Mouse (Mus musculus) MEL (cell line): Measurements from ENCODE around the gene Zfp654. TPM values are rescaled to one million over a fixed set of nuclear protein-coding genes. Genes with fewer than 3 reads are reported as not detected.
A peak's percentile ranks its signal among the peaks of the same experiment; 100 is the strongest.

ENCODE experiments used
- DNase-seq: peaks from one replicate; pipeline ENCODE4 v3.0.0; 2011; ENCODE audit warnings: low read depth, low spot score
- H3K27ac ChIP-seq: 2 replicates; pipeline ENCODE4 v1.5.1; 2012; ENCODE audit warnings: low read depth, mild to moderate bottlenecking, control low read depth, low read length, moderate library complexity; ENCODE audit not compliant: control insufficient read depth
- H3K27me3 ChIP-seq, 2 experiments: fragments of 150-350 bp in 1 of 2; sonication (generic) in 1 of 2; 2 replicates each; pipeline ENCODE4 v1.6.1; 2012; ENCODE audit warnings: low read length in 2 of 2, mild to moderate bottlenecking in 2 of 2, improper control_type of control experiment in 1 of 2, moderate library complexity in 1 of 2; ENCODE audit not compliant: insufficient read depth in 2 of 2, control insufficient read depth in 1 of 2
- H3K36me3 ChIP-seq, 2 experiments: 2 replicates each; pipeline ENCODE4 v1.6.1; 2012 to 2014; ENCODE audit warnings: low read length in 2 of 2, improper control_type of control experiment in 1 of 2, inconsistent platforms in 1 of 2, mild to moderate bottlenecking in 1 of 2; ENCODE audit not compliant: insufficient read depth in 2 of 2, control insufficient read depth in 1 of 2
- H3K4me1 ChIP-seq, 2 experiments: fragments of 150-350 bp in 1 of 2; sonication (generic) in 1 of 2; 2 replicates each; pipeline ENCODE4 v1.6.1; 2012; ENCODE audit warnings: low read length in 2 of 2, improper control_type of control experiment in 1 of 2, mild to moderate bottlenecking in 1 of 2; ENCODE audit not compliant: insufficient read depth in 2 of 2, control insufficient read depth in 1 of 2
- H3K4me3 ChIP-seq, 2 experiments: fragments of 150-350 bp in 1 of 2; sonication (generic) in 1 of 2; 2 replicates each; pipeline ENCODE4 v1.5.1; 2012; ENCODE audit warnings: low read depth in 2 of 2, low read length in 2 of 2, mild to moderate bottlenecking in 2 of 2, moderate library complexity in 2 of 2, control low read depth in 1 of 2, improper control_type of control experiment in 1 of 2; ENCODE audit not compliant: control insufficient read depth in 1 of 2, insufficient read depth in 1 of 2
- H3K79me2 ChIP-seq: 2 replicates; pipeline ENCODE4 v1.6.1; 2012; ENCODE audit warnings: mild to moderate bottlenecking, low read length, moderate library complexity; ENCODE audit not compliant: control insufficient read depth, poor library complexity, insufficient read depth
- H3K9ac ChIP-seq: 2 replicates; pipeline ENCODE4 v1.6.1; 2012; ENCODE audit warnings: low read depth, mild to moderate bottlenecking, control low read depth, low read length, moderate library complexity; ENCODE audit not compliant: control insufficient read depth, poor library complexity, severe bottlenecking
- H3K9me3 ChIP-seq: fragments of 150-350 bp; sonication (generic); replicated peaks from 2 replicates; pipeline ENCODE4 v1.6.1; 2012; ENCODE audit warnings: mild to moderate bottlenecking, low read length, improper control_type of control experiment, moderate library complexity; ENCODE audit not compliant: insufficient read depth
- CHD1 ChIP-seq: IDR thresholded peaks from 2 replicates; pipeline ENCODE4 v1.6.1; 2012; ENCODE audit warnings: low read depth, mild to moderate bottlenecking, inconsistent platforms, low read length, improper control_type of control experiment
- CHD2 ChIP-seq: IDR thresholded peaks from 2 replicates; pipeline ENCODE4 v1.6.1; 2011; ENCODE audit warnings: low read length, improper control_type of control experiment
- CTCF ChIP-seq, 3 experiments: IDR thresholded peaks in 2 of 3; conservative IDR thresholded peaks in 1 of 3; 2 replicates each; pipeline ENCODE4 v1.5.1; 2011 to 2012; ENCODE audit warnings: low read length in 3 of 3, low read depth in 2 of 3, mild to moderate bottlenecking in 2 of 3, improper control_type of control experiment in 1 of 3, inconsistent platforms in 1 of 3, mixed read lengths in 1 of 3, moderate library complexity in 1 of 3; ENCODE audit not compliant: control insufficient read depth in 1 of 3, insufficient read depth in 1 of 3, poor library complexity in 1 of 3, severe bottlenecking in 1 of 3
- E2F4 ChIP-seq: IDR thresholded peaks from 2 replicates; pipeline ENCODE4 v1.6.1; 2011; ENCODE audit warnings: low read depth, low read length, improper control_type of control experiment, borderline replicate concordance
- EP300 ChIP-seq, 2 experiments: IDR thresholded peaks; 2 replicates each; pipeline ENCODE4 v1.6.1; 2011; ENCODE audit warnings: improper control_type of control experiment in 2 of 2, low read length in 2 of 2, low read depth in 1 of 2, mild to moderate bottlenecking in 1 of 2
- ETS1 ChIP-seq: IDR thresholded peaks from 2 replicates; pipeline ENCODE4 v1.6.1; 2012; ENCODE audit warnings: low read depth, mild to moderate bottlenecking, inconsistent platforms, low read length, improper control_type of control experiment, moderate library complexity
- HCFC1 ChIP-seq: IDR thresholded peaks from 2 replicates; pipeline ENCODE4 v1.6.1; 2012; ENCODE audit warnings: low read depth, mild to moderate bottlenecking, inconsistent platforms, low read length, improper control_type of control experiment, moderate library complexity
- MAZ ChIP-seq: IDR thresholded peaks from 2 replicates; pipeline ENCODE4 v1.6.1; 2012; ENCODE audit warnings: low read depth, mild to moderate bottlenecking, inconsistent platforms, low read length, improper control_type of control experiment
- MYB ChIP-seq: IDR thresholded peaks from 2 replicates; pipeline ENCODE4 v1.6.1; 2011; ENCODE audit warnings: mild to moderate bottlenecking, low read depth, low read length, improper control_type of control experiment
- NELFE ChIP-seq: IDR thresholded peaks from 2 replicates; pipeline ENCODE4 v1.6.1; 2011; ENCODE audit warnings: low read depth, low read length, improper control_type of control experiment
- NRF1 ChIP-seq: IDR thresholded peaks from 2 replicates; pipeline ENCODE4 v1.6.1; 2014; ENCODE audit warnings: low read depth, mild to moderate bottlenecking, inconsistent platforms, low read length, improper control_type of control experiment, moderate library complexity; ENCODE audit not compliant: poor library complexity, insufficient read depth, severe bottlenecking
- POLR2A ChIP-seq, 2 experiments: IDR thresholded peaks; 2 replicates each; pipeline ENCODE4 v1.6.1; 2011 to 2012; ENCODE audit warnings: low read length in 2 of 2, mild to moderate bottlenecking in 2 of 2, control low read depth in 1 of 2, improper control_type of control experiment in 1 of 2, low read depth in 1 of 2, moderate library complexity in 1 of 2; ENCODE audit not compliant: control insufficient read depth in 1 of 2, insufficient read depth in 1 of 2, poor library complexity in 1 of 2
- POLR2AphosphoS5 ChIP-seq: IDR thresholded peaks from 2 replicates; pipeline ENCODE4 v1.6.1; 2012; ENCODE audit warnings: low read depth, borderline replicate concordance, mild to moderate bottlenecking, inconsistent platforms, low read length, moderate library complexity, mixed read lengths
- SIN3A ChIP-seq: IDR thresholded peaks from 2 replicates; pipeline ENCODE4 v1.6.1; 2012; ENCODE audit warnings: low read length, improper control_type of control experiment, inconsistent platforms
- SMC3 ChIP-seq: IDR thresholded peaks from 2 replicates; pipeline ENCODE4 v1.6.1; 2011; ENCODE audit warnings: low read depth, low read length, improper control_type of control experiment
- TBP ChIP-seq: IDR thresholded peaks from 2 replicates; pipeline ENCODE4 v1.8.0; 2011; ENCODE audit warnings: low read depth, low read length, improper control_type of control experiment
- TCF12 ChIP-seq: IDR thresholded peaks from 2 replicates; pipeline ENCODE4 v1.6.1; 2014; ENCODE audit warnings: low read depth, mild to moderate bottlenecking, inconsistent platforms, low read length, improper control_type of control experiment, moderate library complexity
- UBTF ChIP-seq: IDR thresholded peaks from 2 replicates; pipeline ENCODE4 v1.6.1; 2012; ENCODE audit warnings: low read depth, mild to moderate bottlenecking, inconsistent platforms, low read length, improper control_type of control experiment, moderate library complexity, borderline replicate concordance; ENCODE audit not compliant: insufficient read depth
- polyA plus RNA-seq, 2 experiments: library from polyadenylated mRNA; stranded (reverse) in 1 of 2; unstranded in 1 of 2; fragments of >175 nt in 1 of 2; fragments of >200 nt in 1 of 2; gene quantifications; 2 replicates each; pipeline versions ENCODE4 v1.2.1 to v1.2.4; 2012; ENCODE audit warnings: low replicate concordance in 2 of 2, low read depth in 1 of 2; ENCODE audit not compliant: insufficient read length in 2 of 2, insufficient read depth in 1 of 2, missing spikeins in 1 of 2
- total RNA-seq: library from RNA; depleted of rRNA; stranded (reverse); fragments of 300-350 nt; gene quantifications from 2 replicates; pipeline ENCODE4 v1.2.3, GENCODE M21; 2012

Zfp654 gene
- total and polyA plus RNA-seq, 3 experiments: 5.0 to 61.6 (median 6.9) TPM

DNA sequence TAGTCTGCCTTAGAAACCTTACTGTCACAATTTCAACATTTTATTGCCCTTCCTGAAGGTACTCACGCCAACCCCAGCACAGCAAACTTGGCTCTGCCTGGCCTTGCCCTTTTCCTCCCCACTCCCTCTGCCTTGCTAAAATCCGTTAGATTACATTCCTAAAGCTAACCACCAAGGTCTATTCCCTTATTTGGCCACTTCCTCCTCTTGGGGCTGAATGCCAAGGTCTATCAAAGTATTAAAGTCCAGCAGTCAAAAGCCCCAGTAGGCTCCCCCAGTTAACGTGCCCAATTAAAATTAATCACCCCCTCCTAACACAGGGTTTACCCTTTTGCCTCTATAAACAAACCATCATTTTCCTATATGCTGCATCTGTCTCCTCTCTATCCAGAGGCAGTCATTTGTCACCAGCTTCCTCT is 33.0 kb upstream of the Zfp654 start:
- no peaks in the 10 kb centered on the region for H3K27me3 ChIP-seq
- H3K27ac ChIP-seq: peak overlapping the region; percentile 90
- no peaks in the 10 kb centered on the region for H3K9me3 ChIP-seq
- peaks cover 6 to 15% of the 10 kb centered on the region in 2 experiments for H3K4me1 ChIP-seq
- H3K36me3 ChIP-seq: peaks cover 0 to 18% of the 10 kb centered on the region in 2 experiments; a peak in 2 of 4 replicates
- DNase-seq: peak; percentile 54
- H3K4me3 ChIP-seq: peak overlapping the region; percentile 6 to 63; a peak in 3 of 4 replicates
- H3K9ac ChIP-seq: peak overlapping the region; percentile 62
- no peaks in the 10 kb centered on the region for H3K79me2 ChIP-seq
- TF ChIP-seq NRF1: no peak
- peak; percentile 52; the same call in 1 of the 2 replicates for TF ChIP-seq MYB

DNA sequence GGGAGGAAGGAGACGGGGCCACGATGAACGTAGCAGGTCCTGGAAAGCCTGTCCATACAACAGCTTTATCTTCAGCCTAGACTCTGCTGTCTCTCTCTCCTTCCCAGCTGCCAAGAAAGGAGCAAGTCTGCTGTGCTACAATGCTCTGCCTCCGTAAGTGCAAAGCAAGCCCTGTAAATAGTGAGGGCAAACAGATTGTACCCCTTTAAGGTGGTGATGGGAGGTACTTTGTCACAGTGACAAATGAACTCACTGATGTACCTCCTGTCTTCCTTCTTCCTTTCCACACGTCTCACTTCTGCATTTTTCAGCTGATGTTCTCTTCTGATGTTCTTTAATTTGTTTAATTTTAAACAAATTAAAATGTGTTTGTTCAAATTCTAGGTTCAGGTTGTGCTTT is 32.4 kb upstream of the Zfp654 start:
- no peaks in the 10 kb centered on the region for H3K9me3 ChIP-seq
- peak overlapping the region; percentile 16 to 63; a peak in 3 of 4 replicates for H3K4me3 ChIP-seq
- H3K79me2 ChIP-seq: no peaks in the 10 kb centered on the region
- H3K4me1 ChIP-seq: peaks cover 6 to 15% of the 10 kb centered on the region in 2 experiments
- peaks cover 0 to 19% of the 10 kb centered on the region in 2 experiments; a peak in 2 of 4 replicates for H3K36me3 ChIP-seq
- peak; percentile 78 for DNase-seq
- H3K27me3 ChIP-seq: no peaks in the 10 kb centered on the region
- TF ChIP-seq CHD1 (no peak), HCFC1 (peak; percentile 44; the same call in 1 of the 2 replicates), TBP (peak; percentile 81), NELFE (no peak), POLR2A (IDR thresholded peaks at IDR 0.05; ENCODE audit: control insufficient read depth in 1 of 2, insufficient read depth in 1 of 2, low read depth in 1 of 2, low read length in 2 of 2, poor library complexity in 1 of 2) (peak in 1 of 2 experiments; percentile 27; a peak in 1 of 4 replicates)
- peak overlapping the region; percentile 90 for H3K27ac ChIP-seq
- H3K9ac ChIP-seq: peak overlapping the region; percentile 67

DNA sequence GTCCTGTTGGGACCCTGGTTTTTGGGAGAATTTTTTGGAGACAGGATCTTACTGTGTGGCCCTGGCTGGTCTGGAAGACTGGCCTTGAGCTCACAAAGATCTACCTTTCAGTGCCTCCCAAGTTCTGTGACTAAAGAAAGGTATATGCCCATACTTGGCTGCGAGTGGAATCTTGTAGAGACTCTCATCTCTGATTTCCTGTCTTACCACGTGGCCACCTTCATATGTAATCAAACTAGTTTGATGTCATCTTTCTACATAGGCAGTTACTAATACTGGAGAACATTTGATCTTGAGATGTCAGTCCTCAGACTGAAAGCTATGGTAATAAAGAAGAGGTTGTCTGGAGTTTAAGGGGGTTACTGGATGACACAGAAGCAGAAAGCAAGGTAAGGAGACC is 30.0 kb upstream of the Zfp654 start:
- DNase-seq: no peak
- Histone ChIP-seq H3K4me1 (peaks cover 6 to 23% of the 10 kb centered on the region in 2 experiments), H3K36me3 (peaks cover 0 to 27% of the 10 kb centered on the region in 2 experiments; a peak in 2 of 4 replicates), H3K27me3 (no peaks in the 10 kb centered on the region), H3K9me3 (no peaks in the 10 kb centered on the region), H3K79me2 (no peaks in the 10 kb centered on the region), H3K9ac (no peak overlapping the region), H3K4me3 (no peak overlapping the region), H3K27ac (no peak overlapping the region)
- no peak for TF ChIP-seq SMC3
- no peak for TF ChIP-seq MAZ
- TF ChIP-seq CHD2: no peak
- no peak for TF ChIP-seq E2F4
- TF ChIP-seq ETS1: no peak
- no peak for TF ChIP-seq CTCF (IDR thresholded peaks at IDR 0.05 in 2 of 3, conservative IDR thresholded peaks at IDR 0.05 in 1 of 3; ENCODE audit: control insufficient read depth in 1 of 3, insufficient read depth in 1 of 3, low read depth in 2 of 3, low read length in 3 of 3, poor library complexity in 1 of 3, severe bottlenecking in 1 of 3)
- no peak for TF ChIP-seq UBTF
- TF ChIP-seq TCF12: no peak
- TF ChIP-seq POLR2AphosphoS5: no peak
- no peak for TF ChIP-seq EP300 (IDR thresholded peaks at IDR 0.05; ENCODE audit: low read depth in 1 of 2, low read length in 2 of 2)
- TF ChIP-seq SIN3A: no peak
